Mouse (Mus musculus): ENCODE measurements at regions not wholly inside any gene's neighbourhood (a gene's known extent, or its start where the extent isn't known, plus 50 kb on each side); places are given as distances from the start of the nearest gene placed in this dataset.

DNA sequence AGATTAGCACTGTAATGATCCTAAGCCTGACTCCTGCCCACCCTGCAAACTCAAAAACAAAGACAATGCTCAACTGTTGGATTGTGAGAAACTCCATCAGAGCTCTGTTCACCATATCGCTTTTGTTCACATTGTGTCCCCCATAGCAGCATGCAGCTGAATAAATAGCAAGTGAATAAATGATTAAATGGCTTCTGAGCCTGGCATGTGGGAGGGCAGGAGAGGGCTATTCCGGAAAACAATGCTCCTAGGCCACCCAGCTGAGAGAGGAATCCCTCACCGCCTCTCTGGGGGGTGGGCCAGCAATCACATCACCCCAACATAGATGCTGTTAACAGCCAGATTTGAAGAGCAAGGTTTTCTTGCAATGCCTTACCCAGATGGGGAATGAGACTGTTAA is 238.5 kb upstream of the Vstm2b start:
- Histone ChIP-seq H3K4me1 (ENCODE audit: insufficient read depth) (no peaks in the 10 kb centered on the region), H3K4me2 (no peak overlapping the region), H3K9ac (no peak overlapping the region), H3K27me3 (ENCODE audit: insufficient read depth, low read length) (no peaks in the 10 kb centered on the region), H3K4me3 (ENCODE audit: low read depth, low read length) (no peak overlapping the region), H3K36me3 (ENCODE audit: insufficient read depth) (no peaks in the 10 kb centered on the region), H3K27ac (ENCODE audit: low read depth) (no peak overlapping the region), H3K9me3 (ENCODE audit: low read depth, low read length) (no peaks in the 10 kb centered on the region)
- TF ChIP-seq CTCF (IDR thresholded peaks at IDR 0.05; ENCODE audit: low read depth) = no peak
- ATAC-seq (ENCODE audit: insufficient read depth) = no peak
- DNase-seq = no peak
- WGBS = 49% methylated on average over 3 of the region's 3 CpGs

- ATAC-seq (ENCODE audit: insufficient read depth) (no peak), DNase-seq (no peak)
- H3K4me3 ChIP-seq (ENCODE audit: low read depth, low read length) = no peak overlapping the region
- TF ChIP-seq CTCF (IDR thresholded peaks at IDR 0.05; ENCODE audit: low read depth) = no peak
- WGBS = 51% methylated on average over 7 of the region's 7 CpGs
- H3K4me1 ChIP-seq (ENCODE audit: insufficient read depth) = no peaks in the 10 kb centered on the region
- no peaks in the 10 kb centered on the region for H3K36me3 ChIP-seq (ENCODE audit: insufficient read depth)
- H3K9ac ChIP-seq = no peak overlapping the region
- no peaks in the 10 kb centered on the region for H3K9me3 ChIP-seq (ENCODE audit: low read depth, low read length)
- H3K4me2 ChIP-seq = no peak overlapping the region
- H3K27ac ChIP-seq (ENCODE audit: low read depth) = no peak overlapping the region
- no peaks in the 10 kb centered on the region for H3K27me3 ChIP-seq (ENCODE audit: insufficient read depth, low read length)
These were observed 234.3 kb upstream of the Vstm2b start for GRCm38 (mm10) chr7:40663781-40664180.

DNA sequence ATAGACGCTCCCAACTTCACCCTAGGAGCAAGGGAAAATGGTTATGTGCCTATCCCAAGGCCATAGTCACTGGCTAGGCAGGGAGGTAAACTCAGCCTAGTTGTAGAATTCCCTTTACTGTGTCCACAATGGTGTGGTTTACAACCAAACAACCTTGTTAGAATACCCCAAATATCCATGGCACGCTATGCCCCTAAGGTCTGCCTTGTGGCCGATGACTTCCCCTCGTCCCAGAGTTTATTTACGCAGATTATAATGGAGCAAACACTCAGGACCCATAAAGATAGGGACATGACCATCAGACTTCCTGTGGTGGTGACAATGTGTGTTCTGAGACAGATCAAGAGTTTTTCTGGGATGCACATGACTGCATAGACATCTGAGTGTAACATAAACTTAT is 231.5 kb upstream of the Vstm2b start:
- Histone ChIP-seq H3K9ac (no peak overlapping the region), H3K4me1 (ENCODE audit: insufficient read depth) (no peaks in the 10 kb centered on the region), H3K4me2 (no peak overlapping the region), H3K27ac (ENCODE audit: low read depth) (no peak overlapping the region), H3K36me3 (ENCODE audit: insufficient read depth) (no peaks in the 10 kb centered on the region), H3K4me3 (ENCODE audit: low read depth, low read length) (no peak overlapping the region), H3K27me3 (ENCODE audit: insufficient read depth, low read length) (no peaks in the 10 kb centered on the region), H3K9me3 (ENCODE audit: low read depth, low read length) (no peaks in the 10 kb centered on the region)
- ATAC-seq (ENCODE audit: insufficient read depth) (no peak), DNase-seq (no peak)
- no peak for TF ChIP-seq CTCF (IDR thresholded peaks at IDR 0.05; ENCODE audit: low read depth)
- WGBS = 71% methylated on average over 5 of the region's 5 CpGs

DNA sequence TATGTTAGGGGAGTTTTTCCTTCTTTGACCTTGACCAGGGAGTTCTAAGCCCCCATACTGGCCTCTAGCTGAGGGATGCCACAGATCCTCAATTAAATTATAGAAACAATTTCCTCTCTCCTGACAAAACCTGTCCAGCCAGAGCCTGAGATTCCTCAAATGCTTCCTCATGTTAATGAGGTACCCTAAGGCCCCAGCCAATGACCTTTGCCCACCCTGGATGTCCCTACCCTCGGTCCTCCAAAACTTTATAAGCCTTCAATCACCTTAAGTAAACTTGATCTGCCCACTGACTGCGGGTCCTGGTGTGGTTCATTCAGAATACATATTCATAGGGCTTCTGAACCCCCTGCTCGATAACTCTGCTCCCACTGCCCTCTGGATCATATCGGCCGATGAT is 227.7 kb upstream of the Vstm2b start:
- ATAC-seq (ENCODE audit: insufficient read depth) = no peak
- DNase-seq = no peak
- Histone ChIP-seq H3K4me1 (ENCODE audit: insufficient read depth) (no peaks in the 10 kb centered on the region), H3K4me2 (no peak overlapping the region), H3K27me3 (ENCODE audit: insufficient read depth, low read length) (no peaks in the 10 kb centered on the region), H3K9ac (no peak overlapping the region), H3K4me3 (ENCODE audit: low read depth, low read length) (no peak overlapping the region), H3K27ac (ENCODE audit: low read depth) (no peak overlapping the region), H3K9me3 (ENCODE audit: low read depth, low read length) (no peaks in the 10 kb centered on the region), H3K36me3 (ENCODE audit: insufficient read depth) (no peaks in the 10 kb centered on the region)
- no peak for TF ChIP-seq CTCF (IDR thresholded peaks at IDR 0.05; ENCODE audit: low read depth)
- WGBS = 75% methylated on average over 5 of the region's 5 CpGs

DNA sequence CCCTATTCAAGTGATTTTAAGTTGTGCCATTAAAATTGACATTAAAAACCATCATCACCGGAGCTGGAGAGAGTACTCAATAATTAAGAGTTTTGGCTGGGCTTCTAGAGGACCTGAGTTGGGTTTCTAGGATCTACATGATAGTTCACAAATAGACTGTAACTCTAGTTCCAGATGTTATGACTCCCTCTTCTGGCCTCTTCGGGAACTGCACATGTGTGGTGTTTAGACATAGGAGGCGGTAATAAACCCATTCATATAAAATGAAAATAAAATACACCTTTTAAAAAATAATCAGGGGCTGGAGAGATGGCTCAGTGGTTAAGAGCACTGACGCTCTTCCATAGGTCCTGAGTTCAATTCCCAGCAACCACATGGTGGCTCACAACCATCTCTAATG is 227.1 kb upstream of the Vstm2b start:
- no peak overlapping the region for H3K27ac ChIP-seq (ENCODE audit: low read depth)
- 94% methylated on average over 4 of the region's 4 CpGs for WGBS
- H3K4me2 ChIP-seq = no peak overlapping the region
- H3K9me3 ChIP-seq (ENCODE audit: low read depth, low read length) = no peaks in the 10 kb centered on the region
- no peak overlapping the region for H3K9ac ChIP-seq
- no peak overlapping the region for H3K4me3 ChIP-seq (ENCODE audit: low read depth, low read length)
- ATAC-seq (ENCODE audit: insufficient read depth) (no peak), DNase-seq (no peak)
- H3K27me3 ChIP-seq (ENCODE audit: insufficient read depth, low read length) = no peaks in the 10 kb centered on the region
- H3K36me3 ChIP-seq (ENCODE audit: insufficient read depth) = no peaks in the 10 kb centered on the region
- H3K4me1 ChIP-seq (ENCODE audit: insufficient read depth) = no peaks in the 10 kb centered on the region
- TF ChIP-seq CTCF (IDR thresholded peaks at IDR 0.05; ENCODE audit: low read depth) = no peak

DNA sequence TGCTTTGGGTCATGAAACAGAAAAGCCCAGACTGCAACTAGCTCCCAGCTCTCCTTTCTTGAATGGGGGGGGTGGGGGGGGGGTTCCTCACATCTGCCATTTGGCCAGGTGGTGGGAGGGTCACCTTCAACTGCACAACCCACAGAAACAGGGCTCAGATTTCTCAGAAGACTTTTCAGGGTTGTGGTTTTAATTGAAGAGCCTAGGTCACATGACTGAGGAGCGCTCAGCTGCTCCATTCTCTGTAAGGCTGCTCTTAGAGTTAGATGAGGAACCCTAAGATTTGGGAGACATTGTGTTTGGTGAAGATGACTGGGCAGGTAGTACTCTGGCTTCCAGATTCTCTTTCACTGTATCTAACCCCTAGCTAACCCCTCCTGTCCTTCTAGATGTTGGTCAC is 225.8 kb upstream of the Vstm2b start:
- no peak for TF ChIP-seq CTCF (IDR thresholded peaks at IDR 0.05; ENCODE audit: low read depth)
- WGBS = 92% methylated on average over 1 of the region's 1 CpGs
- Histone ChIP-seq H3K4me1 (ENCODE audit: insufficient read depth) (no peaks in the 10 kb centered on the region), H3K36me3 (ENCODE audit: insufficient read depth) (no peaks in the 10 kb centered on the region), H3K9ac (no peak overlapping the region), H3K9me3 (ENCODE audit: low read depth, low read length) (no peaks in the 10 kb centered on the region), H3K4me3 (ENCODE audit: low read depth, low read length) (no peak overlapping the region), H3K27me3 (ENCODE audit: insufficient read depth, low read length) (no peaks in the 10 kb centered on the region), H3K4me2 (no peak overlapping the region), H3K27ac (ENCODE audit: low read depth) (no peak overlapping the region)
- DNase-seq (no peak), ATAC-seq (ENCODE audit: insufficient read depth) (no peak)

- WGBS = 65% methylated on average over 3 of the region's 3 CpGs
- no peak for TF ChIP-seq CTCF (IDR thresholded peaks at IDR 0.05; ENCODE audit: low read depth)
- no peaks in the 10 kb centered on the region for H3K4me1 ChIP-seq (ENCODE audit: insufficient read depth)
- H3K36me3 ChIP-seq (ENCODE audit: insufficient read depth) = no peaks in the 10 kb centered on the region
- no peak overlapping the region for H3K4me2 ChIP-seq
- H3K27me3 ChIP-seq (ENCODE audit: insufficient read depth, low read length) = no peaks in the 10 kb centered on the region
- H3K9ac ChIP-seq = no peak overlapping the region
- ATAC-seq (ENCODE audit: insufficient read depth) (no peak), DNase-seq (no peak)
- no peak overlapping the region for H3K4me3 ChIP-seq (ENCODE audit: low read depth, low read length)
- H3K27ac ChIP-seq (ENCODE audit: low read depth) = no peak overlapping the region
- no peaks in the 10 kb centered on the region for H3K9me3 ChIP-seq (ENCODE audit: low read depth, low read length)
These were observed 223.7 kb upstream of the Vstm2b start for GRCm38 (mm10) chr7:40674397-40674796.

- TF ChIP-seq CTCF (IDR thresholded peaks at IDR 0.05; ENCODE audit: low read depth) = no peak
- Histone ChIP-seq H3K4me1 (ENCODE audit: insufficient read depth) (no peaks in the 10 kb centered on the region), H3K9ac (no peak overlapping the region), H3K27me3 (ENCODE audit: insufficient read depth, low read length) (no peaks in the 10 kb centered on the region), H3K27ac (ENCODE audit: low read depth) (no peak overlapping the region), H3K4me3 (ENCODE audit: low read depth, low read length) (no peak overlapping the region), H3K4me2 (no peak overlapping the region), H3K9me3 (ENCODE audit: low read depth, low read length) (no peaks in the 10 kb centered on the region), H3K36me3 (ENCODE audit: insufficient read depth) (no peaks in the 10 kb centered on the region)
- WGBS = 52% methylated on average over 2 of the region's 2 CpGs
- ATAC-seq (ENCODE audit: insufficient read depth) (no peak), DNase-seq (no peak)
These were observed 220.5 kb upstream of the Vstm2b start for GRCm38 (mm10) chr7:40677601-40678000.

Measured in lung, embryonic 14.5 days (tissue).